In genomic region chr10:60285183-60285582, GRCm38 (mm10) we compare ENCODE assay signal across 8 mouse cellular contexts. TPM values are rescaled to one million over a fixed set of nuclear protein-coding genes. Genes with fewer than 3 reads are reported as not detected.
DNase-seq lines count a peak whose midpoint lies in the region; ATAC-seq lines count a peak whose summit lies in the region.
"Had no signal": no experiment of that assay in that cellular context is flagged by ENCODE, and none has a peak within 500 bp of the region (broad histone marks: within the 10 kb centered on the region; RNA-seq: fewer than 3 reads in every experiment).

No protein-coding gene starts in this region.

- H3K4me1 ChIP-seq in megakaryocyte, embryonic 14.5 days = peaks cover 96% of the 10 kb centered on the region
- H3K4me1 ChIP-seq in forebrain, embryonic 16.5 days (replicated peaks; ENCODE audit: control insufficient read depth, insufficient read depth, low read length) = peaks cover 62% of the 10 kb centered on the region
- H3K4me1 ChIP-seq in liver, embryonic 11.5 days (replicated peaks; ENCODE audit: control insufficient read depth, insufficient read depth, low read length) = peaks cover 50% of the 10 kb centered on the region
- H3K4me1 ChIP-seq in stomach, embryonic 16.5 days (ENCODE audit: control insufficient read depth, insufficient read depth, low read length) = peaks cover 69% of the 10 kb centered on the region

- H3K27ac ChIP-seq in forebrain, embryonic 16.5 days (ENCODE audit: low read length) = peak overlapping the region; percentile 81
- H3K27ac ChIP-seq in liver, embryonic 11.5 days (ENCODE audit: low read depth, low read length) = peak overlapping the region; percentile 19
- peak overlapping the region; percentile 60 for H3K27ac ChIP-seq in stomach, embryonic 16.5 days (ENCODE audit: low read length)

- H3K36me3 ChIP-seq in megakaryocyte, embryonic 14.5 days (replicated peaks; ENCODE audit: low read length) = peaks cover 50% of the 10 kb centered on the region
- H3K36me3 ChIP-seq in forebrain, embryonic 16.5 days (ENCODE audit: control insufficient read depth, insufficient read depth) = no peaks in the 10 kb centered on the region
- H3K36me3 ChIP-seq in liver, embryonic 11.5 days (ENCODE audit: control insufficient read depth, insufficient read depth, low read length) = no peaks in the 10 kb centered on the region
- H3K36me3 ChIP-seq in stomach, embryonic 16.5 days (ENCODE audit: control insufficient read depth, insufficient read depth, low read length) = no peaks in the 10 kb centered on the region

- peak overlapping the region; percentile 80 for H3K4me3 ChIP-seq in megakaryocyte, embryonic 14.5 days (replicated peaks)
- peak overlapping the region; percentile 27 for H3K4me3 ChIP-seq in forebrain, embryonic 16.5 days (replicated peaks; ENCODE audit: low read length)
- H3K4me3 ChIP-seq in liver, embryonic 11.5 days (ENCODE audit: low read depth, low read length) = no peak overlapping the region
- H3K4me3 ChIP-seq in stomach, embryonic 16.5 days (replicated peaks; ENCODE audit: low read length) = no peak overlapping the region
- H3K4me3 ChIP-seq: erythroblast, embryonic 14.5 days had no signal

- H3K27me3 ChIP-seq in megakaryocyte, embryonic 14.5 days (replicated peaks) = no peaks in the 10 kb centered on the region
- no peaks in the 10 kb centered on the region for H3K27me3 ChIP-seq in forebrain, embryonic 16.5 days (replicated peaks; ENCODE audit: control insufficient read depth, insufficient read depth, low read length)
- no peaks in the 10 kb centered on the region for H3K27me3 ChIP-seq in liver, embryonic 11.5 days (replicated peaks; ENCODE audit: control insufficient read depth, insufficient read depth, low read length)
- H3K27me3 ChIP-seq in stomach, embryonic 16.5 days (ENCODE audit: control insufficient read depth, insufficient read depth, low read length) = no peaks in the 10 kb centered on the region

- H3K9me3 ChIP-seq in megakaryocyte, embryonic 14.5 days = no peaks in the 10 kb centered on the region
- no peaks in the 10 kb centered on the region for H3K9me3 ChIP-seq in forebrain, embryonic 16.5 days (ENCODE audit: control insufficient read depth, low read length)
- H3K9me3 ChIP-seq in liver, embryonic 11.5 days (ENCODE audit: control insufficient read depth, low read length) = no peaks in the 10 kb centered on the region
- H3K9me3 ChIP-seq in stomach, embryonic 16.5 days (replicated peaks; ENCODE audit: control insufficient read depth, low read length) = no peaks in the 10 kb centered on the region

- WGBS in forebrain, embryonic 16.5 days = 37% methylated on average over 8 of the region's 8 CpGs
- WGBS in liver, embryonic 11.5 days = 74% methylated on average over 8 of the region's 8 CpGs
- WGBS in stomach, embryonic 16.5 days = 60% methylated on average over 8 of the region's 8 CpGs

- DNase-seq in liver, embryonic 11.5 days (ENCODE audit: low spot score) = no peak
- no peak for DNase-seq in layer of hippocampus, postnatal 36 days
- no peak for DNase-seq in left cerebral cortex, adult 11 months (ENCODE audit: low spot score)

- H3K9ac ChIP-seq in forebrain, embryonic 16.5 days (replicated peaks; ENCODE audit: low read depth, low read length) = peak overlapping the region; percentile 20
- no peak overlapping the region for H3K9ac ChIP-seq in liver, embryonic 11.5 days (ENCODE audit: low read depth, low read length)
- 0 out of 2 replicates have a peak overlapping the region, but pooled peaks have one; percentile 1 for H3K9ac ChIP-seq in stomach, embryonic 16.5 days (ENCODE audit: low read length)

- ATAC-seq in megakaryocyte, adult 5-6 weeks (ENCODE audit: poor library complexity, severe bottlenecking) = no peak
- ATAC-seq in forebrain, embryonic 16.5 days = peak; percentile 39
- ATAC-seq in liver, embryonic 11.5 days (replicated peaks; ENCODE audit: low FRiP score) = no peak
- no peak for ATAC-seq in stomach, embryonic 16.5 days (ENCODE audit: insufficient read depth, low FRiP score)

- peak overlapping the region; percentile 53 for H3K4me2 ChIP-seq in forebrain, embryonic 16.5 days (ENCODE audit: low read length)
- H3K4me2 ChIP-seq in liver, embryonic 11.5 days = peak overlapping the region; percentile 29; the same call in 1 of the 2 replicates
- H3K4me2 ChIP-seq in stomach, embryonic 16.5 days (ENCODE audit: low read depth, low read length) = peak overlapping the region; percentile 11; the same call in 1 of the 2 replicates

RNA-seq across cellular contexts. Expression of gene Psap, which starts 7.8 kb away (rescaled TPM):
- 220 and 417 TPM in 2 replicates for polyA plus RNA-seq in megakaryocyte, embryonic 14.5 days (2012; ENCODE audit: insufficient read depth, low replicate concordance)
- total RNA-seq in megakaryocyte, adult 5-6 weeks (2015) = 2,144 and 2,167 TPM in 2 replicates
- 2,372 and 2,545 TPM in 2 replicates for total RNA-seq in megakaryocyte, adult 5-6 weeks (2017)
- polyA plus RNA-seq in forebrain, embryonic 16.5 days (2015; fragmentation: Nextera tagmentation; extraction: Ambion mirVana) = 165 and 223 TPM in 2 replicates
- 57.0 and 59.8 TPM in 2 replicates for polyA plus RNA-seq in liver, embryonic 11.5 days (2014; fragmentation: Nextera tagmentation; extraction: Ambion mirVana)
- polyA plus RNA-seq in stomach, embryonic 16.5 days (2015; fragmentation: Nextera tagmentation; extraction: Ambion mirVana) = 194 and 198 TPM in 2 replicates
- total RNA-seq in layer of hippocampus, postnatal 36 days (2021) = 1,000 to 10,000 TPM; 1,330 to 1,401 TPM

Comparison
In these comparisons a context has a peak if more than half of its experiments do, and no peak if none do; other contexts are left out.
1. H3K4me3 ChIP-seq: peak in megakaryocyte, embryonic 14.5 days (single experiment) and forebrain, embryonic 16.5 days (single experiment); none in liver, embryonic 11.5 days (single experiment) and stomach, embryonic 16.5 days (single experiment).
2. H3K27ac ChIP-seq: peak in every context shown above with its lines; median percentile 81 in forebrain, embryonic 16.5 days; 60 in stomach, embryonic 16.5 days; 19 in liver, embryonic 11.5 days.
3. Peak in every context shown above with its lines, with median percentiles within 50 percentile points of each other: H3K4me2 ChIP-seq.